Mouse (Mus musculus) stomach, embryonic 14.5 days (tissue): ENCODE measurements around the gene Trmt1l. TPM values are rescaled to one million over a fixed set of nuclear protein-coding genes. Genes with fewer than 3 reads are reported as not detected.

Source experiments
- ATAC-seq: fragments of 200-750 bp; cut with Nextera tagmentation; 2 replicates; pipeline ENCODE4 v1.8.0; 2017; ENCODE audit warnings: low read depth, moderate TSS enrichment; ENCODE audit not compliant: insufficient number of reproducible peaks, insufficient read depth, low FRiP score
- H3K27ac ChIP-seq: fragments of 300-500 bp; sonication (generic); 2 replicates; pipeline ENCODE4 v1.5.1; 2014; ENCODE audit warnings: mild to moderate bottlenecking, low read length, moderate library complexity, mixed read lengths
- H3K27me3 ChIP-seq: fragments of 300-500 bp; sonication (generic); 2 replicates; pipeline ENCODE4 v1.6.1; 2014; ENCODE audit warnings: low read length, control low read depth, mixed read lengths; ENCODE audit not compliant: control insufficient read depth, insufficient read depth
- H3K36me3 ChIP-seq: fragments of 300-500 bp; sonication (generic); 2 replicates; pipeline ENCODE4 v1.6.1; 2014; ENCODE audit warnings: mild to moderate bottlenecking, control low read depth, low read length, moderate library complexity, mixed read lengths; ENCODE audit not compliant: control insufficient read depth, insufficient read depth
- H3K4me1 ChIP-seq: fragments of 300-500 bp; sonication (generic); 2 replicates; pipeline ENCODE4 v1.6.1; 2014; ENCODE audit warnings: low read length, control low read depth, mixed read lengths; ENCODE audit not compliant: control insufficient read depth, insufficient read depth
- H3K4me2 ChIP-seq: fragments of 300-500 bp; sonication (generic); replicated peaks from 2 replicates; pipeline ENCODE4 v1.6.1; 2014; ENCODE audit warnings: low read depth, low read length, control low read depth
- H3K4me3 ChIP-seq: fragments of 300-500 bp; sonication (generic); 2 replicates; pipeline ENCODE4 v1.5.1; 2014; ENCODE audit warnings: low read depth, low read length, control low read depth
- H3K9ac ChIP-seq: fragments of 300-500 bp; sonication (generic); replicated peaks from 2 replicates; pipeline ENCODE4 v1.6.1; 2014; ENCODE audit warnings: low read depth, mild to moderate bottlenecking, control low read depth, low read length, moderate library complexity, mixed read lengths
- H3K9me3 ChIP-seq: fragments of 300-500 bp; sonication (generic); 2 replicates; pipeline ENCODE4 v1.6.1; 2016; ENCODE audit warnings: low read depth, low read length, control low read depth; ENCODE audit not compliant: control insufficient read depth
- WGBS: fragments of 180-500 bp; shearing (Covaris S2); extraction: QIAGEN DNeasy Blood & Tissue Kit; methylation state at CpG from one replicate; pipeline ENCODE4 v1.1.7; 2014; 5-methylcytosine and 5-hydroxymethylcytosine counted together
- polyA plus RNA-seq: library from polyadenylated mRNA; unstranded; fragments of >200 nt; fragmentation: Nextera tagmentation; extraction: Ambion mirVana; gene quantifications from 2 replicates; pipeline ENCODE4 v1.2.1, GENCODE M21; 2014

The Trmt1l gene
- polyA plus RNA-seq = 42.3 and 44.7 TPM in 2 replicates

DNA sequence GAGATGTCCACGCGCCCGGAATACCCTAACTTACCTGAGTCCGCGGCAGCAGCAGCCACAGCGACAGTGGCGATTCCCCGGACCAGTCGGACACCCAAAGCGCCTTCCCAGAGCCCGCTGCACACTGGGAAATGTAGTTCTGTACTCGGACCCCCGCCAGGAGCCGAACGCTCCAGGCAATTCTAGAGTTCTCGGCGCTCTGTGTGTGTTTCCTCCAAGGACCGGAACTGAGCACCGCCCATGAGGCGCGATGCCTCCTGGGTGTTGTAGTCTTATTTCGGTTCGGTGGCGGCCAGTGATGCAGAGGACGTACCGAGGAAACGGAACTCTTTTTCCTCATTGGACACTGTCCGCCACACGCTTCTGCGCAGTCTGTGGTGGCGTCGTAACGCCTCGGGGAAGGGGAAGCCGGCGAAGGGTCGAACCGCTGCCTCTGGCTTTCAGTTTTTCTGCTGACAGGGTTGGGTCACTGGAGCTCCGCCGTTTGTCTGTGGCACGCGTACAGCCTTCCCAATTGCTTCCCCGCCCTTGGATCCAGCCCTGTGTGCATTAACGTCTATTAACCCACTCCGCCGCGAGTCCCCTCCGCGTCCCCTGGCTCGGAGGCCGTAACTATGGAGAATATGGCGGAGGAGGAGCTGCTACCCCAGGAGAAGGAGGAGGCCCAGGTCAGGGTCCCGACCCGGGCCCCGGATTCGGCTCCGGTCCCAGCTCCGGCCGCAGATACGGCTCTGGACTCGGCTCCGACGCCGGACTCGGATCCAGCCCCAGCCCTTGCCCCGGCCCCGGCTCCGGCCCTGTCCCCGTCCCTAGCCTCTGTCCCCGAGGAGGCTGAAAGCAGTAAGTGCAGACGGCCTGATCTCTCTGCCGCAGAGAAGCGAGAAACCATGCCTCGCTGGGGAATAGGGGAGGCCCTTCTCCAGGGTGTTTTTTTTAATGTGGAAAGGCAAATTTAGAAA lies at the start of gene Trmt1l, which contains the start of gene Swt1:
Gene Trmt1l (plus strand): TSS at position 280 of the 959 bp plus-strand sequence.
Gene Swt1 (minus strand): TSS at position 193 of the 959 bp plus-strand sequence.
- WGBS = under 1% methylated on average over 74 of the region's 74 CpGs
- peak within 1 kb of the TSS; percentile 97 for H3K27ac ChIP-seq
- peak; percentile 99 for ATAC-seq

DNA sequence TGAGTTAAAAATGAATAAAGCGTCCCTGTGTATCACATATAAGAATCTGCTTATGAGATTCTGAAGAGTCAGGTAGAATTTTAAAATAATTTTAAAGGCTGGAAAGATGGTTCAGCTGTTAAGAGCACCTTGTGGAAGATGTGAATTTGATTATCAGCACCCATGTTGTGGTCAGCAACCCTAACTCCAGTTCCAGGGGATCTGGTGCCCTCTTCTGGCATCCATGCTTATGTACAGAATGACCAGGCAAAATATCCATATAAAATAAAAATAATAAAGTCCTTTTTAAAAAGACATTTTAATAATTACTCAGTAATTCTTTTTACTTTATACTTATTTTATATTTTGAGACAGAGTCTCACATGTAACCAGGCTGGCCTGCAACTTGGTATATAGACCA lies 38.3 kb upstream of the Trmt1l start:
- Histone ChIP-seq H3K36me3 (peaks cover 16% of the 10 kb centered on the region), H3K4me3 (no peak overlapping the region), H3K27me3 (no peaks in the 10 kb centered on the region), H3K27ac (no peak overlapping the region), H3K9ac (no peak overlapping the region), H3K4me2 (no peak overlapping the region), H3K9me3 (no peaks in the 10 kb centered on the region), H3K4me1 (no peaks in the 10 kb centered on the region)
- ATAC-seq = no peak
- WGBS = 95% methylated on average over 1 of the region's 1 CpGs

More for the DNA sequence above, at the start of gene Trmt1l, which contains the start of gene Swt1:
- Histone ChIP-seq H3K9me3 (no peaks in the 10 kb centered on the region), H3K27me3 (no peaks in the 10 kb centered on the region), H3K36me3 (no peaks in the 10 kb centered on the region; the same call in 1 of the 2 replicates), H3K4me1 (peaks cover 11% of the 10 kb centered on the region), H3K9ac (peak within 1 kb of the TSS; percentile 93), H3K4me2 (peak within 1 kb of the TSS; percentile 58), H3K4me3 (peak within 1 kb of the TSS; percentile 88)

DNA sequence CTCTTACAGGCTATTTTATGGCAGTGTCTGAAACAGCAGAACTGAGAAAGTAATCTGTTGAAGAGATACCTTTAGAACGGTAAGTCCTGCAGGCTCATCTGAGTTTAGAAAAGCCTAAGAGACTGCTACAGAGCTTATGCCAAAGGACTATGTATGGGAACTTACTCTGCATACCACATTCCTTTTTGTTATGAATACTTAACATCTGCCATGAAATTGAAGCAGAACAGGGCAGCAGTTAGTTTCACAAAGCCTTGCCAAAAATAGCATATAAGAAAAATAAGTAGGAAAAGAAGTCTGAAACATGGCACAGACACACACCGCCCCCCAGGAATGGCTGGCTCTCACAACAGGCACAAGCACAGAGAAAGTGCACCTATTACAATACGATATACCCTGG lies 18.5 kb upstream of the Trmt1l start:
- H3K4me2 ChIP-seq = no peak overlapping the region
- H3K9me3 ChIP-seq = no peaks in the 10 kb centered on the region
- no peaks in the 10 kb centered on the region for H3K4me1 ChIP-seq
- peaks cover 16% of the 10 kb centered on the region for H3K36me3 ChIP-seq
- no peak overlapping the region for H3K9ac ChIP-seq
- no peaks in the 10 kb centered on the region for H3K27me3 ChIP-seq
- no peak overlapping the region for H3K4me3 ChIP-seq
- ATAC-seq = no peak
- H3K27ac ChIP-seq = no peak overlapping the region
- WGBS = 86% methylated on average over 3 of the region's 3 CpGs

DNA sequence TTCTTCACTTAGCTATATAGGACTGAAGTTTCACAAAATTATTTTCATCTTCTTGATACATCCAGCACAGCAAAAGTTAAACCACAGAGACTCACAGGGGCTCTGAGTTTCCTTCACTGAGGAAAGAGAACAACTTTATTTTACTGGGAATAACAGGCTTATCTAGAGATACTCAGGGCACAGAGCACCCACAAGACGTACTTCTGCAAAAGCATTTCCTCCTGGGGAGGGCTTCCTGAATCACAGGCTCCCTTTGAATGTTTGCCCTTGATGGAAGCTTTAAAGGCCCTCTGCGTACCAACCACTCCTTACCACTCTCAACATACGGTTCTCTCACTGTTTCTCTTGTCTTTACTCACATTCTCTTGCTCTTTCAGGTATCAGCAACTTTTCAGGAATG lies 6.2 kb upstream of the Trmt1l start:
- H3K27ac ChIP-seq = no peak overlapping the region
- H3K4me1 ChIP-seq = peaks cover 4% of the 10 kb centered on the region
- 62% methylated on average over 3 of the region's 3 CpGs for WGBS
- H3K9me3 ChIP-seq = no peaks in the 10 kb centered on the region
- H3K36me3 ChIP-seq = peaks cover 15% of the 10 kb centered on the region
- no peak overlapping the region for H3K4me2 ChIP-seq
- no peaks in the 10 kb centered on the region for H3K27me3 ChIP-seq
- H3K9ac ChIP-seq = no peak overlapping the region
- ATAC-seq = no peak
- H3K4me3 ChIP-seq = no peak overlapping the region

DNA sequence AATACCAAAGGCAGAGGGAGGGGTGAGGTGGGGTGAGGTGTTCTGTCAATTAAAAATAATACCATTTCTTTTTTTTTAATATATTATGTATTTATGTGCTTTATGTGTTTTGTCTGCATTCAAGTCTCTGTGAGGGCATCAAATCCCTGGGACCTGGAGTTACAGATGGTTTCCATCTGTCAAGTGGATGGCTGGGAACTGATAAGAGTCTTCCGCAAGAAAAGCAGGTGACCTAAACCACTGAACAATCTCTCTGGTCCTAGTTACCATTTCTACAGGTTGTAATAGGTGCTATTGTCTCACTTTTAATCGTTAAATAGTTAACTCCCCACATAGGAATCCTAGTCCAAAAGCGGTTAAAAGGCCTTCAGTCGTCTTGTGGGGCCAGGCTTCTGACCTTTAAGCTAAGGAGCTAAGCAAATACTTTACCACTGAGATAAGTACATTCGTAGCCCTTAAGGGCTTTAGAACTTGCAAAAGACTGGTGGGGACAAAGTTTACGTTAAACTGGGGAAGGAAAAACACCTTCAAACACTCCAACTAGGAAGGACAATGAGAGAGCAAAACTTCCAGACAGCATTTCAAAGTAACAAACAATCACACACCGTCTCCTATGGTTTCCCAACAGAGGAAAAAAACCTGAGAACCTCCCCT lies 1.3 kb upstream of the Trmt1l start:
- no peaks in the 10 kb centered on the region for H3K9me3 ChIP-seq
- WGBS = 9% methylated on average over 7 of the region's 7 CpGs
- H3K4me3 ChIP-seq = peak overlapping the region; percentile 88
- peak overlapping the region; percentile 58 for H3K4me2 ChIP-seq
- H3K9ac ChIP-seq = peak overlapping the region; percentile 18; the same call in 1 of the 2 replicates
- peaks cover 11% of the 10 kb centered on the region for H3K4me1 ChIP-seq
- no peak overlapping the region for H3K27ac ChIP-seq
- no peak for ATAC-seq
- no peaks in the 10 kb centered on the region for H3K36me3 ChIP-seq
- no peaks in the 10 kb centered on the region for H3K27me3 ChIP-seq

DNA sequence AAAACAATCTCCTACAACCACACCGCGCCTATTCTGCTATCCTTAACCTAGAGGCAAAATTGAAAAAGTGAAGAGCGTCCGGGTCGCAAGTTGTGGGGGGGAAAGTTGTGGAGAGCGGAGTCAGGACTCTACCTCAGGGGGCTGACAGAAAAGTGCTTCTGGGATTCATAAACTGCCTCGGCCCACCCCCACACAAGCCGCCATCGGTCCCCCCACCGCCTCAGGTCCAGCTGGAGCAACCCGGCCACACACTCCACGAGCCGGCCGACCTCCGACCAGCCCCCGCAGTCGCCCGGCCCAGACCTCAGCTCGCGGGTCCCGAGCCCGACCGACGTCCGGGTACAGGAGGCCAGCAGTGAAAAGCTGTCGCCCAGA lies 467 bp upstream of the Trmt1l start:
- no peaks in the 10 kb centered on the region for H3K36me3 ChIP-seq
- H3K27me3 ChIP-seq = no peaks in the 10 kb centered on the region
- H3K4me1 ChIP-seq = peaks cover 11% of the 10 kb centered on the region
- under 1% methylated on average over 26 of the region's 26 CpGs for WGBS
- peak overlapping the region; percentile 77; the same call in 1 of the 2 replicates for H3K27ac ChIP-seq
- peak overlapping the region; percentile 71 for H3K9ac ChIP-seq
- peak; percentile 64 for ATAC-seq
- peak overlapping the region; percentile 88 for H3K4me3 ChIP-seq
- peak overlapping the region; percentile 58 for H3K4me2 ChIP-seq
- H3K9me3 ChIP-seq = no peaks in the 10 kb centered on the region

DNA sequence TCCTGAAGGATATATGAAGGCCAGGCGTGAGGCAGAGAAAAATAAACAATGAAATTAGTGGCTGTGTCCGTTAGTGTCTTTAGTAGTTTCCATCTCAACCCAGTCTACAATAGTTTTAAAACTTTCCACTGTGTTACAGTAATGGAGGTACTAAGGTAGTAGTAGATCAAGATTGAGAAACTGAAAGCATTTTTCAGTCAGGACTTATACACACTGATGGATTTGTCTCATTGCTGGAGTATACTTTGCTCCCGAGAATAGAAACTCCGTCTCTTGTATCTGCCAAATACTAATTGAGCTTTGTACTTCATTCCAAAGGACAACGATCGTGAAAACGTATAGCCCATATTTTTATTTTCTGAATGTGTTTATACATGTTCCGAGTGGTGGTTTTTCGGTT lies 974 bp downstream of the Trmt1l start:
- peaks cover 11% of the 10 kb centered on the region for H3K4me1 ChIP-seq
- peak overlapping the region; percentile 97; the same call in 1 of the 2 replicates for H3K27ac ChIP-seq
- ATAC-seq = no peak
- no peaks in the 10 kb centered on the region for H3K9me3 ChIP-seq
- H3K4me2 ChIP-seq = peak overlapping the region; percentile 49
- H3K36me3 ChIP-seq = peaks cover 3% of the 10 kb centered on the region; the same call in 1 of the 2 replicates
- H3K9ac ChIP-seq = peak overlapping the region; percentile 93
- WGBS = 32% methylated on average over 9 of the region's 9 CpGs
- no peaks in the 10 kb centered on the region for H3K27me3 ChIP-seq
- H3K4me3 ChIP-seq = peak overlapping the region; percentile 88

DNA sequence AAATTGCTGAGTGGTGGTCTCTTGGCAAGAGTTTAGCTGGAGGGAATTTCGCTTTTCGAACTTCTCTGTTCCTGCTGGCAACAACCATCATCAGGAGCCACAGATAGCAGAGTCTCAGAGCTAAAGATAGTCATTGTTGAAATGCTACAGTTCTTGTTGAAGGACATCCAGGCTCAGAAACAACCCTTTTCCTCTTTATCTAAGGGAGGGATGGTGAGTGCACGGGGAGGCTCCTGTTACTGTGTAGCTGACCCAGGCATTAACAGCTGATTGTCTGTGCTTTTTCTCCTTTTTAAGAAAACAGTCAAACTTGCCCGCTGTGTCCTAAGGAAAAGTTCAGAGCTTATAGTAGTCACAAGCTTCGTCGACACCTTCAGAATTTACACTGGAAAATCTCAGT lies 7.1 kb downstream of the Trmt1l start:
- H3K27ac ChIP-seq = no peak overlapping the region
- 74% methylated on average over 6 of the region's 6 CpGs for whole genome bisulfite sequencing
- no peaks in the 10 kb centered on the region for H3K4me1 ChIP-seq
- H3K9ac ChIP-seq = no peak overlapping the region
- no peak for ATAC-seq
- H3K36me3 ChIP-seq = peaks cover 36% of the 10 kb centered on the region
- H3K4me2 ChIP-seq = no peak overlapping the region
- no peaks in the 10 kb centered on the region for H3K27me3 ChIP-seq
- no peak overlapping the region for H3K4me3 ChIP-seq
- H3K9me3 ChIP-seq = no peaks in the 10 kb centered on the region
